Comparison of ENCODE assay signal across 10 mouse cellular contexts in the genomic region with DNA sequence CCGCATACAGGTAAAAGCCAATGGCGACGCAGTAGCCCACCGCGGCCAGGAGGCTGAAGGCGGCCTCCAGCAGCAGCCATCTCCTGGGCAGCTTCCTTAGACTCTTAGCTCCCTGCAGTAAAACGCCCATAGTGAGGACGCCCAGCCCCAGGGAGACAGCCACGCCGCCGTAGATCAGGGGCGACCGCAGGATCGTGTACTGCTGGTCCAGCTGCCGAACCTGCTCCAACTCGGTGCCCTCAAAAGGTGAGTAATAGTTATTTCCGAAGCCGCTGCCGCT. TPM values are rescaled to one million over a fixed set of nuclear protein-coding genes. Genes with fewer than 3 reads are reported as not detected.
DNase-seq lines count a peak whose midpoint lies in the region; ATAC-seq and TF ChIP-seq lines count a peak whose summit lies in the region.
"Had no signal": no experiment of that assay in that cellular context is flagged by ENCODE, and none has a peak within 500 bp of the region (broad histone marks: within the 10 kb centered on the region; RNA-seq: fewer than 3 reads in every experiment).

No protein-coding gene starts in this region.

- peaks cover 8% of the 10 kb centered on the region for H3K36me3 ChIP-seq in forebrain, embryonic 10.5 days (replicated peaks)
- H3K36me3 ChIP-seq in hindbrain, postnatal 0 days (ENCODE audit: insufficient read depth, low read length): no peaks in the 10 kb centered on the region

- no peaks in the 10 kb centered on the region for H3K9me3 ChIP-seq in forebrain, embryonic 10.5 days
- no peaks in the 10 kb centered on the region for H3K9me3 ChIP-seq in hindbrain, postnatal 0 days (ENCODE audit: low read length)

- H3K4me3 ChIP-seq in forebrain, embryonic 10.5 days: peak overlapping the region; percentile 55
- H3K4me3 ChIP-seq in hindbrain, postnatal 0 days (ENCODE audit: low read length): peak overlapping the region; percentile 38

- peak; percentile 25; the same call in 1 of the 2 replicates for ATAC-seq in hindbrain, postnatal 0 days

- DNase-seq in left cerebral cortex, postnatal 25 days (ENCODE audit: low spot score in 2 of 2): peak; percentile 30 to 38
- DNase-seq in left cerebral cortex, adult 11 months (ENCODE audit: low spot score): no peak
- DNase-seq in forebrain, embryonic 10.5 days (ENCODE audit: extremely low spot score, low spot score): no peak
- DNase-seq in hindbrain, postnatal 0 days (ENCODE audit: low spot score): no peak
- peak; percentile 39 for DNase-seq in neural tube, embryonic 10.5 days (ENCODE audit: extremely low spot score, low spot score)
- no peak for DNase-seq in spleen, postnatal 14 days (ENCODE audit: low spot score in 2 of 2)
- no peak for DNase-seq in adrenal gland, postnatal 25 days
- DNase-seq in right cerebral cortex, adult 18-20 months: no peak
- DNase-seq: gastrocnemius, postnatal 10 days had no signal

- H3K9ac ChIP-seq in hindbrain, postnatal 0 days (replicated peaks; ENCODE audit: low read length): peak overlapping the region; percentile 52

- WGBS in forebrain, embryonic 10.5 days: 2% methylated on average over 19 of the region's 19 CpGs
- WGBS in hindbrain, postnatal 0 days: 4% methylated on average over 19 of the region's 19 CpGs

- no peak for TF ChIP-seq CTCF in hindbrain, postnatal 0 days (IDR thresholded peaks at IDR 0.05; ENCODE audit: low read depth)

- H3K27ac ChIP-seq in forebrain, embryonic 10.5 days: peak overlapping the region; percentile 72
- peak overlapping the region; percentile 82 for H3K27ac ChIP-seq in hindbrain, postnatal 0 days

- peaks cover 29% of the 10 kb centered on the region for H3K4me1 ChIP-seq in forebrain, embryonic 10.5 days
- H3K4me1 ChIP-seq in hindbrain, postnatal 0 days (ENCODE audit: insufficient read depth, low read length): peaks cover 9% of the 10 kb centered on the region; the same call in 1 of the 2 replicates

- H3K27me3 ChIP-seq in forebrain, embryonic 10.5 days (ENCODE audit: poor library complexity, severe bottlenecking): peaks cover 45% of the 10 kb centered on the region
- no peaks in the 10 kb centered on the region for H3K27me3 ChIP-seq in hindbrain, postnatal 0 days (ENCODE audit: insufficient read depth, low read length)

- peak overlapping the region; percentile 60 for H3K4me2 ChIP-seq in hindbrain, postnatal 0 days (ENCODE audit: low read depth, low read length)

- intact Hi-C loops in left cerebral cortex, postnatal 25 days (cut with DNase I): loop anchor here (5.0 kb wide), 1 partner anchor 81 kb away; the partner anchor contains the start of gene Phlpp2

RNA-seq across cellular contexts. Expression of gene Marveld3, which starts 13.8 kb away (rescaled TPM):
- total RNA-seq in left cerebral cortex, postnatal 25 days (2021): not detected
- polyA plus RNA-seq in forebrain, embryonic 10.5 days (2016; fragmentation: Nextera tagmentation; extraction: Ambion mirVana): 0.90 and 0.99 TPM in 2 replicates
- 0.42 and 1.2 TPM in 2 replicates for total RNA-seq in hindbrain, postnatal 0 days (2014; rRNA removed)
- polyA plus RNA-seq in hindbrain, postnatal 0 days (2015; fragmentation: Nextera tagmentation; extraction: Ambion mirVana): 1.3 and 1.4 TPM in 2 replicates
- not detected in 2 replicates for total RNA-seq in adrenal gland, postnatal 25 days (2021)
- total RNA-seq: neutrophil, adult 5-6 weeks had no signal

RNA-seq across cellular contexts. Expression of gene Tat, which starts 42.0 kb away (rescaled TPM):
- total RNA-seq in left cerebral cortex, postnatal 25 days (2021): not detected
- polyA plus RNA-seq in forebrain, embryonic 10.5 days (2016; fragmentation: Nextera tagmentation; extraction: Ambion mirVana): not detected in 2 replicates
- not detected in 2 replicates for total RNA-seq in hindbrain, postnatal 0 days (2014; rRNA removed)
- not detected in 2 replicates for polyA plus RNA-seq in hindbrain, postnatal 0 days (2015; fragmentation: Nextera tagmentation; extraction: Ambion mirVana)
- 6.9 TPM in 1 of 2 replicates, not detected in the other for total RNA-seq in adrenal gland, postnatal 25 days (2021)
- total RNA-seq: gastrocnemius, postnatal 10 days; neutrophil, adult 5-6 weeks had no signal

Comparison
In these comparisons a context has a peak if more than half of its experiments do, and no peak if none do; other contexts are left out.
1. DNase-seq: peak in left cerebral cortex, postnatal 25 days (2 of 2) and neural tube, embryonic 10.5 days (single experiment); none in left cerebral cortex, adult 11 months (single experiment), forebrain, embryonic 10.5 days (single experiment), hindbrain, postnatal 0 days (single experiment), spleen, postnatal 14 days (0 of 2), adrenal gland, postnatal 25 days (single experiment) and right cerebral cortex, adult 18-20 months (single experiment).